Mouse (Mus musculus) neural tube, embryonic 13.5 days (tissue): ENCODE measurements around the gene Ptgr2. TPM values are rescaled to one million over a fixed set of nuclear protein-coding genes. Genes with fewer than 3 reads are reported as not detected.
A peak's percentile ranks its signal among the peaks of the same experiment; 100 is the strongest.
"Not testable (repeated sequence)": the region's sequence is repeated elsewhere in the genome, so short reads cannot be mapped to it uniquely, and the experiment has no call there.

Source experiments
- ATAC-seq: fragments of 200-750 bp; cut with Nextera tagmentation; 2 replicates; pipeline ENCODE4 v1.8.0; 2017; ENCODE audit warnings: low read depth, mild to moderate bottlenecking, moderate TSS enrichment, moderate library complexity
- H3K27ac ChIP-seq: fragments of 300-500 bp; sonication (generic); replicated peaks from 2 replicates; pipeline ENCODE4 v1.5.1; 2015; ENCODE audit warnings: moderate library complexity, mild to moderate bottlenecking, inconsistent platforms
- H3K27me3 ChIP-seq: fragments of 300-500 bp; sonication (generic); 2 replicates; pipeline ENCODE4 v1.6.1; 2015; ENCODE audit warnings: mild to moderate bottlenecking, inconsistent platforms
- H3K36me3 ChIP-seq: fragments of 300-500 bp; sonication (generic); 2 replicates; pipeline ENCODE4 v1.6.1; 2015; ENCODE audit warnings: mild to moderate bottlenecking, inconsistent platforms
- H3K4me1 ChIP-seq: fragments of 300-500 bp; sonication (generic); replicated peaks from 2 replicates; pipeline ENCODE4 v1.6.1; 2015; ENCODE audit warnings: inconsistent platforms
- H3K4me2 ChIP-seq: fragments of 300-500 bp; sonication (generic); 2 replicates; pipeline ENCODE4 v1.6.1; 2015; ENCODE audit warnings: inconsistent platforms, mild to moderate bottlenecking, moderate library complexity
- H3K4me3 ChIP-seq: fragments of 300-500 bp; sonication (generic); 2 replicates; pipeline ENCODE4 v1.5.1; 2015; ENCODE audit warnings: mild to moderate bottlenecking, inconsistent platforms
- H3K9ac ChIP-seq: fragments of 300-500 bp; sonication (generic); 2 replicates; pipeline ENCODE4 v1.6.1; 2015; ENCODE audit warnings: moderate library complexity, mild to moderate bottlenecking, inconsistent platforms
- H3K9me3 ChIP-seq: fragments of 300-500 bp; sonication (generic); 2 replicates; pipeline ENCODE4 v1.6.1; 2016; ENCODE audit warnings: inconsistent platforms
- whole genome bisulfite sequencing: fragments of 180-500 bp; shearing (Covaris S2); methylation state at CpG from one replicate; pipeline ENCODE4 v1.1.7; 2015; 5-methylcytosine and 5-hydroxymethylcytosine counted together
- polyA plus RNA-seq: library from polyadenylated mRNA; unstranded; fragments of >200 nt; fragmentation: Nextera tagmentation; extraction: Ambion mirVana; gene quantifications from 2 replicates; pipeline ENCODE4 v1.2.1, GENCODE M21; 2015

The Ptgr2 gene
- polyA plus RNA-seq, result 14.0 and 16.3 TPM in 2 replicates

GRCm38 (mm10) chr12:84284885-84285592 is at the start of gene Ptgr2:
Ptgr2 (plus strand) TSS chr12:84285232.
- WGBS, result under 1% methylated on average over 39 of the region's 39 CpGs
- H3K9me3 ChIP-seq, result no peaks in the 10 kb centered on the region
- H3K4me3 ChIP-seq, result peak within 1 kb of the TSS; percentile 50
- H3K27me3 ChIP-seq, result no peaks in the 10 kb centered on the region
- peak within 1 kb of the TSS; percentile 72 for H3K4me2 ChIP-seq
- H3K9ac ChIP-seq, result peak within 1 kb of the TSS; percentile 70
- no peaks in the 10 kb centered on the region for H3K36me3 ChIP-seq
- ATAC-seq, result peak; percentile 94
- H3K27ac ChIP-seq, result peak within 1 kb of the TSS; percentile 52
- H3K4me1 ChIP-seq, result peaks cover 19% of the 10 kb centered on the region

GRCm38 (mm10) chr12:84235577-84235976 is 49.5 kb upstream of the Ptgr2 start:
- H3K4me1 ChIP-seq, result no peaks in the 10 kb centered on the region
- 95% methylated on average over 6 of the region's 6 CpGs for WGBS
- H3K27ac ChIP-seq, result no peak overlapping the region
- no peak overlapping the region for H3K4me3 ChIP-seq
- H3K4me2 ChIP-seq, result no peak overlapping the region
- ATAC-seq, result no peak
- H3K9me3 ChIP-seq, result no peaks in the 10 kb centered on the region
- H3K36me3 ChIP-seq, result no peaks in the 10 kb centered on the region
- H3K27me3 ChIP-seq, result no peaks in the 10 kb centered on the region
- H3K9ac ChIP-seq, result no peak overlapping the region

DNA sequence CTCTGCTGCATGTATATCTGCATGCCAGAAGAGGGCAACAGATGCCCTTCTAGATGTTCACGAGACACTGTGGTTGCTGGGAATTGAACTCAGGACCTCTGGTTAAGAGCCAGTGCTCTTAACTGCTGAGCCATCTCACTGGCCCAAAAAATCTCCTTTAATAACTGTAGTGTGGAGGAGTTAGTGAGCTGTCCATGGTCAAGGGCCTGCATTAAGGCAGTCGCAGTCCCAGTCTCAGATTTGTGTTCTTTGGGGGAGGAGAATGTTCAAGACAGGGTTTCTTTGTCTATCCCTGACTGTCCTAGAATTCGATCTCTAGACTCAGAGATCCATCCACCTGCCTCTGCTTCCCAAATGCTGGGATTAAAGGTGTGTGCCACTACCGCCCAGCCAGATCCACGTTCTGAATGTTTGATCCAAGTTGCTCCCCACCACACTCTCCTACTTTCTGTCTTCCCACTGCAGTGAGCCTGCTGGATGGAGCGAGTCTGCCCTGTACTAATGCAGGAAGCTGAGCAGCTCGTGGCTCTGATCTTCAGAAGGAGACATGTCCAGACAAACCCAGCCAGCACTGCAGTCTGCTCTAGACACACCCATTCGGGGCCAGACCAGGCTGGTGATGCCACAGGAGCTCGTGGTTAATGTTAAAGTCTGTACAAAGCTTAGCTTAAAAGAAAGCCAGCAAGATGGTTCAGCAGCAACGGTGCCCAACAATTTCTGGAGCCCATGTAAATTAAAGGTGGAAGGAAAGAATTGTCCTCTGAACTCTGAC is 48.9 kb upstream of the Ptgr2 start:
- no peak overlapping the region for H3K9ac ChIP-seq
- no peak for ATAC-seq
- no peak overlapping the region for H3K4me2 ChIP-seq
- no peaks in the 10 kb centered on the region for H3K9me3 ChIP-seq
- no peak overlapping the region for H3K27ac ChIP-seq
- H3K36me3 ChIP-seq, result no peaks in the 10 kb centered on the region
- H3K4me3 ChIP-seq, result no peak overlapping the region
- WGBS, result 85% methylated on average over 10 of the region's 10 CpGs
- H3K4me1 ChIP-seq, result no peaks in the 10 kb centered on the region
- no peaks in the 10 kb centered on the region for H3K27me3 ChIP-seq

GRCm38 (mm10) chr12:84237036-84237435 is 48.0 kb upstream of the Ptgr2 start:
- H3K4me3 ChIP-seq, H3K9ac ChIP-seq, H3K4me1 ChIP-seq, H3K27me3 ChIP-seq, H3K4me2 ChIP-seq, H3K27ac ChIP-seq, H3K9me3 ChIP-seq, ATAC-seq, H3K36me3 ChIP-seq: not testable (repeated sequence)
- 85% methylated on average over 5 of the region's 5 CpGs for WGBS

DNA sequence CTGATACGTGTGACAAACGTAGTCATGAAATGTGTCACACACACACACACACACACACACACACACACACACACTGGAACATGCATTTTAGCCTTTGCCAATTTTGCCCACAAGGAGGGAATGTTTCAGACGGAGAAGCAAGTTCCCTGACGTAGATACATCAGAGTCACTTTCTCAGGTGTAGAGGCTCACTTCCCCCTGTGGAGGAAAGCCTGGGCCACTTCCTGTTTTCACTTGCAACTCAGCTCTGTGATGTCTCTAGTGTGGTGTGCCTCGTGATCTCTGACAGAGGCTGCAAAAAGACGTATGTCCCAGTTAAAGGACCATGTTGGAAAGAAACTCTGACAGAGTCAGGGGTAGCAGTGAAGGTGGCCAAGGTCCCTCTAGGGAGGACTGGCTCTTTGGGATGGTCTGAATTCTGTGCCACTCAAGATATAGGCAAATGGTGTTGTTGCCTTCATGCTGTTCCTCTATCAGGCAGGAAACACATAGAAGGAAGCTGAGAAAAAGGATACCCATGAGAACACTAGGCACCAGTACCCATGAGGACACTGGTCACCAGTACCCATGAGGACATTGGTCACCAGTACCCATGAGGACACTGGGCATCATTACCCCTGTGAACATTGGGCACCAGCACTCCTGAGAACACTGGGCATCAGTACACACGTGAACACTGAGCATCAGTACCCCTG is 41.8 kb upstream of the Ptgr2 start:
- Histone ChIP-seq H3K9ac (no peak overlapping the region), H3K27me3 (no peaks in the 10 kb centered on the region), H3K4me3 (no peak overlapping the region), H3K36me3 (no peaks in the 10 kb centered on the region), H3K27ac (no peak overlapping the region), H3K4me2 (no peak overlapping the region), H3K4me1 (no peaks in the 10 kb centered on the region), H3K9me3 (no peaks in the 10 kb centered on the region)
- no peak for ATAC-seq
- WGBS, result 81% methylated on average over 7 of the region's 7 CpGs

DNA sequence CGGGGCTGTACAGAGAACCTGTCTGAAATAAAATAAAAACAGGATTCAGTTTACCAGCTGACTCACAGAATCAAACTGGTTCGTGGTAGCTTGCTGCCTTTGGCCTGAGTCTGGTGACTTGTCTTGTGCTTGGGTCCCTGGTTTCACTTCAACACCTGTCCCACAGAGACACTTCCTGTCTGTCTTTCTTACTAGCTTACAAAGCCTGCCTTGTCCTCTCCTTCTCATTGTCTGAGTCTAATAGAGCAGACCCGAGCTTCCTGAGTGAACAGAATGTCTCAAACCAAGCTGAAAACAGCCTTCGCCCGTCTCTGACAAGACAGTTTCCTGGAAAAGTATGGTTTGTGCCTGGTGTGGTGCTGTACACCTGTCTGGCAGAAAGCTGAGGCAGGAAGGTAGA is 39.3 kb upstream of the Ptgr2 start:
- Histone ChIP-seq H3K4me3 (no peak overlapping the region), H3K27ac (no peak overlapping the region), H3K27me3 (no peaks in the 10 kb centered on the region), H3K36me3 (no peaks in the 10 kb centered on the region), H3K4me2 (no peak overlapping the region), H3K4me1 (no peaks in the 10 kb centered on the region), H3K9me3 (no peaks in the 10 kb centered on the region), H3K9ac (no peak overlapping the region)
- WGBS, result 61% methylated on average over 5 of the region's 5 CpGs
- ATAC-seq, result no peak

GRCm38 (mm10) chr12:84249217-84249616 is 35.8 kb upstream of the Ptgr2 start:
- no peak for ATAC-seq

DNA sequence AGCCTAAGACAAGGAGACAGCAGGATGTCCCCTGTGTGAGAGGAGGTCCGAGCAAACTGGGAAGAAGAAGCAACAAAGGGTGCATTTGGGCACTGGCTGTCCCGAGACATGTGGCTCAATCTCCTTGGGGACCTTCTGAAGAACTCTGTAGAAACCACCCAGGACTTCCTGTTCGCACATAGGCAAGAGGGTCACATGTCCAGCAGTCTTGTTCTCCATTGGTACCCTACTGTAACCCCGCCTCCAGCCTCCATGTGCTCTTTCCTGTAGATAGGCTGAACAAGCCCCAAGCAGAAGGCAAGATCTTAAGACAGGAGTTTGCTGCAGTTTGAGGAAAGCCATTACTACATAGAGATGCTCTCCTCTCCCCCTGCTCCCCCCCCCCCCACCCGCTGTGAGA is 32.2 kb upstream of the Ptgr2 start:
- no peaks in the 10 kb centered on the region for H3K27me3 ChIP-seq
- H3K36me3 ChIP-seq, result no peaks in the 10 kb centered on the region
- no peak overlapping the region for H3K9ac ChIP-seq
- no peak overlapping the region for H3K4me3 ChIP-seq
- H3K9me3 ChIP-seq, result no peaks in the 10 kb centered on the region
- no peak overlapping the region for H3K27ac ChIP-seq
- no peak overlapping the region for H3K4me2 ChIP-seq
- ATAC-seq, result no peak
- no peaks in the 10 kb centered on the region for H3K4me1 ChIP-seq
- 83% methylated on average over 5 of the region's 5 CpGs for WGBS

More at GRCm38 (mm10) chr12:84249217-84249616, 35.8 kb upstream of the Ptgr2 start:
- Histone ChIP-seq H3K4me2 (no peak overlapping the region), H3K9ac (no peak overlapping the region), H3K36me3 (no peaks in the 10 kb centered on the region), H3K9me3 (no peaks in the 10 kb centered on the region), H3K4me1 (no peaks in the 10 kb centered on the region), H3K27ac (no peak overlapping the region), H3K27me3 (no peaks in the 10 kb centered on the region), H3K4me3 (no peak overlapping the region)
- 6% methylated on average over 3 of the region's 3 CpGs for WGBS

GRCm38 (mm10) chr12:84254886-84255285 is 30.1 kb upstream of the Ptgr2 start:
- Histone ChIP-seq H3K9me3 (no peaks in the 10 kb centered on the region), H3K4me1 (no peaks in the 10 kb centered on the region), H3K4me3 (no peak overlapping the region), H3K36me3 (no peaks in the 10 kb centered on the region), H3K27ac (no peak overlapping the region), H3K9ac (no peak overlapping the region), H3K4me2 (no peak overlapping the region), H3K27me3 (no peaks in the 10 kb centered on the region)
- ATAC-seq, result no peak
- 73% methylated on average over 5 of the region's 5 CpGs for WGBS

DNA sequence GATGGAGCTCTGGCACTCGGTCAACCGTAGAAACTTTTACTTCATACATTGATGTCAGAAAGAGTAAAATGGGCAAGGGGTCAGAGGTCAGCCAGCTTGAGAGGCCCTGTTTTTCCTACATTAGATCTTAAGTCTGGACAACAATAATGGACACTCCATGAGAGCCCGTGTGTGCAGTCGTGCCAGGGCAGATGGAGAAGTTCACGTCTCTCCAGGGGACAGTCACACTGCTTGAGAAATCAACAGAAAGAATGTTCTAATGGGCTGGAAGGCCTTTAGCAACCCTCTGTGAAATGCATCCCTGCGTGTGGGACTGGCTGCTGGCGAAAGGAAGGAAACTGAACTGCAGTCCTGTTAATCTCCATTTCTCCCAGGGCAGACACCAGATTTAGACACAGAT is 24.7 kb upstream of the Ptgr2 start:
- no peaks in the 10 kb centered on the region for H3K4me1 ChIP-seq
- no peaks in the 10 kb centered on the region for H3K27me3 ChIP-seq
- no peak for ATAC-seq
- no peaks in the 10 kb centered on the region for H3K9me3 ChIP-seq
- whole genome bisulfite sequencing, result 26% methylated on average over 7 of the region's 7 CpGs
- no peak overlapping the region for H3K27ac ChIP-seq
- H3K4me2 ChIP-seq, result no peak overlapping the region
- no peak overlapping the region for H3K4me3 ChIP-seq
- no peak overlapping the region for H3K9ac ChIP-seq
- H3K36me3 ChIP-seq, result no peaks in the 10 kb centered on the region

- no peak for ATAC-seq
- 63% methylated on average over 2 of the region's 2 CpGs for WGBS
- Histone ChIP-seq H3K36me3 (no peaks in the 10 kb centered on the region), H3K9me3 (no peaks in the 10 kb centered on the region), H3K9ac (no peak overlapping the region), H3K4me2 (no peak overlapping the region), H3K27me3 (no peaks in the 10 kb centered on the region), H3K4me3 (no peak overlapping the region), H3K27ac (no peak overlapping the region), H3K4me1 (no peaks in the 10 kb centered on the region)
Measured at GRCm38 (mm10) chr12:84267264-84267663, 17.8 kb upstream of the Ptgr2 start.

DNA sequence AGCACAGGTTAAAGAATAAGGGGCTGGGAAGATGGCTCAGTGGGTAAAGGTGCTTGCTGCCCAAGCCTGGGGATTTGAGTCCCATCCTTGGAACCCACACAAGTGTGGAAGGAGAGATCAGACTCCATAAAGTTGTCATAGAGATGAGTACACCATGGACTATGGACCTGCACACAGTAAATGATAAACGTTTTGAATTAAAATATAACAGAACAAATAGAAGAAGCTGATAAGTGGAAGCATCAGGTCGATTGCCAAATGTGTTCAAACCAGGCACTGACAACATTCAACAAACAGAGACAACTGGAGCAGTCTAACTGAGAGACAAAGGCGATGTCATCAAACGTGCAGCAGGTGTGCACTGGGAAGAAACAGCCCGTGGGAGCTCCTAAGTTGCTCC is 11.7 kb upstream of the Ptgr2 start:
- Histone ChIP-seq H3K4me2 (no peak overlapping the region), H3K36me3 (no peaks in the 10 kb centered on the region), H3K4me1 (no peaks in the 10 kb centered on the region), H3K9me3 (0 out of 2 replicates have a peak, but pooled peaks cover 4% of the 10 kb centered on the region), H3K27ac (no peak overlapping the region), H3K4me3 (no peak overlapping the region), H3K9ac (no peak overlapping the region), H3K27me3 (no peaks in the 10 kb centered on the region)
- ATAC-seq, result no peak
- WGBS, result 78% methylated on average over 5 of the region's 5 CpGs
